Mouse (Mus musculus): Measurements from ENCODE around the gene Pm20d1. TPM values are rescaled to one million over a fixed set of nuclear protein-coding genes. Genes with fewer than 3 reads are reported as not detected.

Gene Pm20d1
- polyA plus RNA-seq, 1 experiment from 2014 or later: 1.3 TPM

DNA sequence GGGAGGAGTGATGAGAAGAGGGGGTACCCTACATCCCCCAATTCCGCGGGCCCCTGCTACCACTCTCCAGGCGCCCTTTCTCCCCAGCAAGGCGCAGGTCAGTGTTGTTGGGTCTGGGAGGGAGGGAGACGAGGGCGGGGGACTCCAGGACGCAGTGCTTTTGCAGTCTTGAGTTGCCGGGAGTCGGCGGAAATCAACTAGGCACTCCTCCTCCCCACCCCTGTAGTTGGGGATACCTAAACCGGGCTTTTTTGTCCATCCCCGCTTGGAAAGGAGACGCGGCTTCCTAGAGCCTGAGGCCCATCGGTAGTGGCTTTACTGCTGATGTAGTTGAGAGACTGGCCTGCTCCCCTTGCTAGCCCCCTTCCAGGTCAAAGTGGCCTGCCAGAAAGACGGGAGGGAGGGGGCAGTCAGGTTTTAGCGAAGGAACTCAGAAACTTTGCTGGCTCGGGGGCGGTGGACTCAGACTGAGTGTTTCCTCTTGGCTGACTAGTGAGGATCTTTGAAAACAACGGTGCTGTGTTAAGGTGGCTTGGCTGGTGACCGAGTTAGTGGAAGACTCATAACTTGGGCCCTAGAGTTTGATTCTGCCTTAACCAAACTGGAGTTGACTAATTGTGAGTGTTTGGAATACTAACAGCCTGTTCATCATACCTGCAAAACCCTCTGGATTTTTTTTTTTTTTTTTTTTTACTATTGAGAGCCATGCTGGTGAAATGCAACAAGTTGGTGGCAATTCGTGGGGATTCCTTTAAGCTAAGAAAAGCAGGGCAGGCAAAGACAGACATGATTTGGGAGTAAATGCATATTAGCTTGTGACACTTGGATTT is 31.3 kb downstream of the Pm20d1 start:
- Histone ChIP-seq H3K9me3 (replicated peaks; ENCODE audit: control insufficient read depth, low read length) (no peaks in the 10 kb centered on the region), H3K27me3 (ENCODE audit: control insufficient read depth, insufficient read depth, low read length) (no peaks in the 10 kb centered on the region), H3K4me2 (peak overlapping the region; percentile 93), H3K4me1 (ENCODE audit: control insufficient read depth, insufficient read depth, low read length) (peaks cover 11% of the 10 kb centered on the region), H3K4me3 (ENCODE audit: low read depth, low read length) (peak overlapping the region; percentile 86), H3K36me3 (ENCODE audit: control insufficient read depth, insufficient read depth, low read length) (peaks cover 3% of the 10 kb centered on the region; the same call in 1 of the 2 replicates), H3K27ac (ENCODE audit: low read depth, low read length) (peak overlapping the region; percentile 60; the same call in 1 of the 2 replicates), H3K9ac (ENCODE audit: low read depth, low read length) (peak overlapping the region; percentile 85)
- 2% methylated on average over 21 of the region's 22 CpGs for WGBS (ENCODE audit: insufficient replicate concordance)
- peak; percentile 62 for ATAC-seq (replicated peaks; ENCODE audit: insufficient number of reproducible peaks, low FRiP score, low TSS enrichment)

DNA sequence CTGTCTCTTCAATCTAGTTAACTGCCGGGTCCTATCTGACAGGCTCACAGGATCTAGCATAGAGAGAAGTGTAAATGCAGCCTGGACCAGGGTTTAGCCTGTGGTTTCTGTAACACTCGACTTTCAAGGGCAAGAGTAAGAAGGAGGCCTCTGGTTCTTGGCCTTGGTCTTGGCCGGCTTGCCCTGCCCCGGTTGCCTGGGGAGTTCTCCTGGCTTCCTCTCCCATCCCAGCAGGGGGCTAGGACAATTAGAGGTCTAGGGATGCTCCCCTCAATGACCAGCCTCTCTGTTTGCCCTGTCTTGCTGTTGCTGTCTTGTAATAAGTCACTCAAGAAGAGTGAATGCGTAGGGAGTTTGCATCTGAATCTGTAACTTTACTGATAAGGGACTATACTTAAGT is 32.1 kb downstream of the Pm20d1 start:
- peak overlapping the region; percentile 39; the same call in 1 of the 2 replicates for H3K9ac ChIP-seq (ENCODE audit: low read depth, low read length)
- ATAC-seq (replicated peaks; ENCODE audit: insufficient number of reproducible peaks, low FRiP score, low TSS enrichment): no peak
- H3K27ac ChIP-seq (ENCODE audit: low read depth, low read length): no peak overlapping the region
- WGBS (ENCODE audit: insufficient replicate concordance): 39% methylated on average over 5 of the region's 5 CpGs
- H3K4me3 ChIP-seq (ENCODE audit: low read depth, low read length): peak overlapping the region; percentile 86
- peaks cover 3% of the 10 kb centered on the region; the same call in 1 of the 2 replicates for H3K36me3 ChIP-seq (ENCODE audit: control insufficient read depth, insufficient read depth, low read length)
- peak overlapping the region; percentile 93 for H3K4me2 ChIP-seq
- H3K9me3 ChIP-seq (replicated peaks; ENCODE audit: control insufficient read depth, low read length): no peaks in the 10 kb centered on the region
- peaks cover 14% of the 10 kb centered on the region for H3K4me1 ChIP-seq (ENCODE audit: control insufficient read depth, insufficient read depth, low read length)
- H3K27me3 ChIP-seq (ENCODE audit: control insufficient read depth, insufficient read depth, low read length): no peaks in the 10 kb centered on the region

DNA sequence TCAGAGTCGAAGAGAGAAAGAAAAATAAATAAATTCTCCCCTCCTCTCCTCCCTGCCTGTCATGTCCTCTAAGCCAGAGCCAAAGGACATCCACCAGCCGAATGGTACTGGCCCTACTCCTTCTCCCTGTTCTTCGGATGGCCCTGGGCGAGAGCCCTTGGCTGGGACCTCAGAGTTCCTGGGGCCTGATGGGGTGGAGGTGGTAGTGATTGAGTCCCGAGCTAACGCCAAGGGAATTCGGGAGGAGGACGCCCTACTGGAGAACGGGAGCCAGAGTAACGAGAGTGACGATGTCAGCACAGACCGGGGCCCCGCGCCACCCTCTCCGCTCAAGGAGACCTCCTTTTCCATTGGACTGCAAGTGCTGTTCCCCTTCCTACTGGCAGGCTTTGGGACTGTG is 33.4 kb downstream of the Pm20d1 start:
- ATAC-seq (replicated peaks; ENCODE audit: insufficient number of reproducible peaks, low FRiP score, low TSS enrichment): no peak
- peaks cover 14% of the 10 kb centered on the region for H3K4me1 ChIP-seq (ENCODE audit: control insufficient read depth, insufficient read depth, low read length)
- 79% methylated on average over 15 of the region's 15 CpGs for WGBS (ENCODE audit: insufficient replicate concordance)
- no peaks in the 10 kb centered on the region for H3K27me3 ChIP-seq (ENCODE audit: control insufficient read depth, insufficient read depth, low read length)
- no peak overlapping the region for H3K27ac ChIP-seq (ENCODE audit: low read depth, low read length)
- no peak overlapping the region for H3K9ac ChIP-seq (ENCODE audit: low read depth, low read length)
- H3K9me3 ChIP-seq (replicated peaks; ENCODE audit: control insufficient read depth, low read length): no peaks in the 10 kb centered on the region
- no peak overlapping the region for H3K4me2 ChIP-seq
- H3K4me3 ChIP-seq (ENCODE audit: low read depth, low read length): no peak overlapping the region
- peaks cover 3% of the 10 kb centered on the region; the same call in 1 of the 2 replicates for H3K36me3 ChIP-seq (ENCODE audit: control insufficient read depth, insufficient read depth, low read length)

DNA sequence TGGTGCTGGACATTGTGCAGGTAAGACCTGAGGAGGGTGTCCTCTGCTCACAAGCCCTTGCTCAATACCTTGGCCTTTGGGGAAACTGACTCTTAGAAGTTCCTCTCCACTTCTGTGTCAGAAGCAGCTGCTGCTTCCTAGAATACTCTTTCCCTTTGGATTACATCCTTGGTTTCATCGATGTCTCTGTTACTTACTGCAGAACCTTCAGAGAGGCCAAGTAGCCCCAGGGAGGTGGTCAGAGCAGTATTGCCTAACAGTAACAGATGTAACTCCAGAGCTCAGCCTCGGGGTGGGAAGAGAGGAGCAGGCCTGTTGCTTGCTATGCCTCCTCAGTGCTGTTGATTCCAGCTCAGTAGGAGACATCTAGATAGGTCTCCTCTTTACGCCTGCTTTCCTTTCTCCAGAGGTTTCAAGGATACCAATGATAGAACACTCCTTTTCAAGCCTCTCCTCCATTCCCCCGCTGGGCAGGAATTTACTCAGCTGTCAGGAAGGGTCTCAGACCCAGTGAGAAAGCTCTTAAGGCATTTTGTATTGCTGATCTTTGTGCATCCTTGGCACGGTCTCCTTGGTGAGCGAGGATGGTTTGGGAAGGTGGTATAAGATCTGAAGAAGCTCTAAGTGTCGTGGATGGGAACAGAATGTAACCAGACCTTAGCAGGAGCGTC is 33.9 kb downstream of the Pm20d1 start:
- no peak overlapping the region for H3K9ac ChIP-seq (ENCODE audit: low read depth, low read length)
- WGBS (ENCODE audit: insufficient replicate concordance): 70% methylated on average over 8 of the region's 8 CpGs
- peaks cover 14% of the 10 kb centered on the region for H3K4me1 ChIP-seq (ENCODE audit: control insufficient read depth, insufficient read depth, low read length)
- H3K27ac ChIP-seq (ENCODE audit: low read depth, low read length): no peak overlapping the region
- H3K36me3 ChIP-seq (ENCODE audit: control insufficient read depth, insufficient read depth, low read length): peaks cover 3% of the 10 kb centered on the region; the same call in 1 of the 2 replicates
- ATAC-seq (replicated peaks; ENCODE audit: insufficient number of reproducible peaks, low FRiP score, low TSS enrichment): no peak
- H3K27me3 ChIP-seq (ENCODE audit: control insufficient read depth, insufficient read depth, low read length): no peaks in the 10 kb centered on the region
- H3K4me3 ChIP-seq (ENCODE audit: low read depth, low read length): no peak overlapping the region
- no peak overlapping the region for H3K4me2 ChIP-seq
- H3K9me3 ChIP-seq (replicated peaks; ENCODE audit: control insufficient read depth, low read length): no peaks in the 10 kb centered on the region

DNA sequence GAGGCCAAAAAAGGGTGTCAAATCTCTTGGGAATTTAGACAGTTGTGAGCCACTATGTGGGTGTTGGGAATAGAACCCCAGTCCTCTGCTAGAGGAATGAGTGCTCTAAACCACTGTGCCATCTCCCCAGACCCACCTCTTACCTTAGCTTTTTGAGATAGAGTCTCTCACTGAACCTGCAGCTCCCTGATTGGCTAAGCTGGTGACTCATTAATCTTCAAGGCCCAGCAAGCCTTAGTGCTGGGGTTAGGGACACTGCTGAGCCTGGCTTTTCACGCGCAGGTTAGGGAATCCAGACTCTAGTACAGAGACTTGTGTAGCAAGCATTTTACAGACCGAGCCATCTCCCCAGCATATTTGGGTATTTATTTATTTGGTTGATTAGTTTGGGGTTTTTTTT is 39.9 kb downstream of the Pm20d1 start:
- ATAC-seq (replicated peaks; ENCODE audit: insufficient number of reproducible peaks, low FRiP score, low TSS enrichment): no peak
- Histone ChIP-seq H3K4me2 (no peak overlapping the region), H3K4me1 (ENCODE audit: control insufficient read depth, insufficient read depth, low read length) (peaks cover 3% of the 10 kb centered on the region; the same call in 1 of the 2 replicates), H3K4me3 (ENCODE audit: low read depth, low read length) (no peak overlapping the region), H3K27ac (ENCODE audit: low read depth, low read length) (no peak overlapping the region), H3K27me3 (ENCODE audit: control insufficient read depth, insufficient read depth, low read length) (no peaks in the 10 kb centered on the region), H3K9ac (ENCODE audit: low read depth, low read length) (no peak overlapping the region), H3K36me3 (ENCODE audit: control insufficient read depth, insufficient read depth, low read length) (peaks cover 8% of the 10 kb centered on the region; the same call in 1 of the 2 replicates), H3K9me3 (replicated peaks; ENCODE audit: control insufficient read depth, low read length) (no peaks in the 10 kb centered on the region)
- 81% methylated on average over 3 of the region's 3 CpGs for WGBS (ENCODE audit: insufficient replicate concordance)

DNA sequence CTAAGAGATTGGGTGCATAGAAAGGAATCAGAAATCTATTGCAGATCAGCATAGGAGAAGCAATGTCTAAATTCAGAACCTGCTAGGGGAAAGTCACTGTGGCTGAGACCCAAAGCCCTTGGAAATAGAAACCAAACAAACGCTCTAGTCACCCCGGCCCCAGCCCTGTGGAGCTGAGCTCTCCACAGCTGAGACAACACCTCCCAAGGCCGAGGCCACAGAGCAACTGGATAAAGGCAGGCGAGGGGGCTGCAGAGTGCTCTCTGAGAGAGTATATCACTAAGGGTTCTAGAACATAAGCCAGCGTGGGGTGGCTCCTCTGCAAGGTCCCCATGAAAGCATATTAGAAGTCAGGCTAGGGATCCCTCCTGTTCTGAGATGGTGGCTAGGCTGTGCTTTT is 41.4 kb downstream of the Pm20d1 start:
- Histone ChIP-seq H3K4me2 (no peak overlapping the region), H3K4me1 (ENCODE audit: control insufficient read depth, insufficient read depth, low read length) (peaks cover 3% of the 10 kb centered on the region; the same call in 1 of the 2 replicates), H3K4me3 (ENCODE audit: low read depth, low read length) (no peak overlapping the region), H3K9ac (ENCODE audit: low read depth, low read length) (no peak overlapping the region), H3K9me3 (replicated peaks; ENCODE audit: control insufficient read depth, low read length) (no peaks in the 10 kb centered on the region), H3K27ac (ENCODE audit: low read depth, low read length) (no peak overlapping the region), H3K36me3 (ENCODE audit: control insufficient read depth, insufficient read depth, low read length) (peaks cover 13% of the 10 kb centered on the region; the same call in 1 of the 2 replicates), H3K27me3 (ENCODE audit: control insufficient read depth, insufficient read depth, low read length) (no peaks in the 10 kb centered on the region)
- ATAC-seq (replicated peaks; ENCODE audit: insufficient number of reproducible peaks, low FRiP score, low TSS enrichment): no peak
- WGBS (ENCODE audit: insufficient replicate concordance): 67% methylated on average over 5 of the region's 5 CpGs

DNA sequence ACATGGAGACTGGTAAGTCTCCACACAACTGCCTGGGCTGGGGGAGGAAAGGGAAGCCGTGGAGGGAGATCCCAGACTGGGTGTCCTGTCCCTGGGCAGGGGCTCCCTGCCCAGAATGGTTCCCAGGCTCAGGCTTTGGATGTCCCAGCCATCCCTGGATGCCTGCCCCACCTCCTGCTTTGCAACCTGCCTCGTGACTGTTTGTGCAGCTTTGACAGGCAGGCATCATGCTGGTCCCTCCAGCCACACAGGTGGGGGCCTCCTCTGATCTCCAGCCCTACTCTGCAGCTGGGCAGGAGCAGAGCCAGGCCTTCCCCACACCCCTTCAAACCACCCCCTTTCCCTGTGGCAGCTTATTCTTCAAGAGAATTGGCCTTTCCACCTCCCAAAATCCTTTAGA is 42.1 kb downstream of the Pm20d1 start:
- no peak for ATAC-seq (replicated peaks; ENCODE audit: insufficient number of reproducible peaks, low FRiP score, low TSS enrichment)
- H3K9me3 ChIP-seq (replicated peaks; ENCODE audit: control insufficient read depth, low read length): no peaks in the 10 kb centered on the region
- H3K27ac ChIP-seq (ENCODE audit: low read depth, low read length): no peak overlapping the region
- H3K4me2 ChIP-seq: no peak overlapping the region
- peaks cover 18% of the 10 kb centered on the region; the same call in 1 of the 2 replicates for H3K36me3 ChIP-seq (ENCODE audit: control insufficient read depth, insufficient read depth, low read length)
- H3K4me1 ChIP-seq (ENCODE audit: control insufficient read depth, insufficient read depth, low read length): no peaks in the 10 kb centered on the region; the same call in 1 of the 2 replicates
- no peak overlapping the region for H3K4me3 ChIP-seq (ENCODE audit: low read depth, low read length)
- no peaks in the 10 kb centered on the region for H3K27me3 ChIP-seq (ENCODE audit: control insufficient read depth, insufficient read depth, low read length)
- WGBS (ENCODE audit: insufficient replicate concordance): 52% methylated on average over 2 of the region's 2 CpGs
- H3K9ac ChIP-seq (ENCODE audit: low read depth, low read length): no peak overlapping the region

DNA sequence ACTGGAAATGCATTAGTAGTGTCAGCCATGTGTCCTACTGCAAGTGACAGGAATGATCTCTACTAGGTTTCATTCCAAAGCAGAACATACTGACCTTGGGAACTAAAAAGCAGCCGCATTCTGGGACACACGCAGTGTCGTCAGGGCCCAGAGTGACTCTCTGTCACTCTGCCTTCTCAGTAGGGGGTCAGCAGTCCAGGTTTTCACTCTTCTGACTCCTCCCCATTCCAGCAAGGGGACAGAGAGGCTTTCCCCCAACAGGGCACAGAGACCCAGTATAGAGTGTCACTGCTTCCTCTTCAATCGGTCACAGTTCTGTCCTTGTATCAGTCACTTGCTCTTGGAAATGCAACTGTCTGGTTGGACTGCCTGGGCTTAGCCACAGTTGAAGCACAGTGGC is 45.0 kb downstream of the Pm20d1 start:
- no peak for ATAC-seq (replicated peaks; ENCODE audit: insufficient number of reproducible peaks, low FRiP score, low TSS enrichment)
- Histone ChIP-seq H3K9me3 (replicated peaks; ENCODE audit: control insufficient read depth, low read length) (no peaks in the 10 kb centered on the region), H3K9ac (ENCODE audit: low read depth, low read length) (no peak overlapping the region), H3K27ac (ENCODE audit: low read depth, low read length) (no peak overlapping the region), H3K4me3 (ENCODE audit: low read depth, low read length) (no peak overlapping the region), H3K36me3 (ENCODE audit: control insufficient read depth, insufficient read depth, low read length) (peaks cover 18% of the 10 kb centered on the region; the same call in 1 of the 2 replicates), H3K27me3 (ENCODE audit: control insufficient read depth, insufficient read depth, low read length) (no peaks in the 10 kb centered on the region), H3K4me1 (ENCODE audit: control insufficient read depth, insufficient read depth, low read length) (no peaks in the 10 kb centered on the region), H3K4me2 (no peak overlapping the region)
- 71% methylated on average over 4 of the region's 4 CpGs for WGBS (ENCODE audit: insufficient replicate concordance)
